Mouse (Mus musculus) liver, adult 2 months (tissue): ENCODE results near the gene Dbr1. TPM values are rescaled to one million over a fixed set of nuclear protein-coding genes. Genes with fewer than 3 reads are reported as not detected.

Source experiments
- DNase-seq: peaks from one replicate; pipeline ENCODE4 v3.0.0-alpha.2; 2011; ENCODE audit warnings: low read depth, low spot score; ENCODE audit errors: extremely low read depth
- H3K27ac ChIP-seq: fragments of 200-500 bp; replicated peaks from 2 replicates; pipeline ENCODE4 v1.5.1; 2012; ENCODE audit warnings: low read depth, mild to moderate bottlenecking, control low read depth, inconsistent platforms, low read length; ENCODE audit not compliant: insufficient read depth
- H3K27me3 ChIP-seq: fragments of 200-500 bp; 2 replicates; pipeline ENCODE4 v1.6.1; 2012; ENCODE audit warnings: mild to moderate bottlenecking, moderate library complexity, low read length, inconsistent platforms; ENCODE audit not compliant: control insufficient read depth, insufficient read depth
- H3K36me3 ChIP-seq: fragments of 200-500 bp; 2 replicates; pipeline ENCODE4 v1.6.1; 2012; ENCODE audit warnings: low read length, inconsistent platforms; ENCODE audit not compliant: control insufficient read depth, insufficient read depth
- H3K4me1 ChIP-seq: fragments of 200-500 bp; 2 replicates; pipeline ENCODE4 v1.6.1; 2011; ENCODE audit warnings: low read length; ENCODE audit not compliant: control insufficient read depth, insufficient read depth
- H3K4me3 ChIP-seq: fragments of 200-500 bp; 2 replicates; pipeline ENCODE4 v1.5.1; 2011; ENCODE audit warnings: low read depth, mild to moderate bottlenecking, control low read depth, low read length, moderate library complexity; ENCODE audit not compliant: insufficient read depth
- H3K79me2 ChIP-seq: fragments of 200-500 bp; 2 replicates; pipeline ENCODE4 v1.6.1; 2012; ENCODE audit warnings: inconsistent platforms, mild to moderate bottlenecking, low read length, moderate library complexity; ENCODE audit not compliant: control insufficient read depth, insufficient read depth
- H3K9ac ChIP-seq: fragments of 200-500 bp; 2 replicates; pipeline ENCODE4 v1.6.1; 2012; ENCODE audit warnings: low read depth, mild to moderate bottlenecking, control low read depth, inconsistent platforms, low read length
- CTCF ChIP-seq: fragments of 200-500 bp; IDR thresholded peaks from 2 replicates; pipeline ENCODE4 v1.5.1; 2011; ENCODE audit warnings: low read depth, low read length, control low read depth
- POLR2A ChIP-seq: fragments of 200-500 bp; IDR thresholded peaks from 2 replicates; pipeline ENCODE4 v1.6.1; 2011; ENCODE audit warnings: low read length, control low read depth; ENCODE audit not compliant: insufficient read depth; ENCODE audit errors: extremely low read depth
- WGBS: fragments of 180-500 bp; shearing (Covaris S2); methylation state at CpG from one replicate; pipeline ENCODE4 v1.1.7; 2018; 5-methylcytosine and 5-hydroxymethylcytosine counted together
- polyA plus RNA-seq: library from polyadenylated mRNA; depleted of rRNA; stranded (reverse); fragments of >200 nt; gene quantifications from 2 replicates; pipeline ENCODE4 v1.2.3, GENCODE M21; 2012; rRNA removed
- total RNA-seq: library from RNA; depleted of rRNA; stranded (reverse); fragments of >200 nt; gene quantifications from 2 replicates; pipeline ENCODE4 v1.2.3, GENCODE M21; 2014; rRNA removed

The Dbr1 gene
- total RNA-seq (6.9 and 11.5 TPM in 2 replicates), polyA plus RNA-seq (5.4 and 7.1 TPM in 2 replicates)

DNA sequence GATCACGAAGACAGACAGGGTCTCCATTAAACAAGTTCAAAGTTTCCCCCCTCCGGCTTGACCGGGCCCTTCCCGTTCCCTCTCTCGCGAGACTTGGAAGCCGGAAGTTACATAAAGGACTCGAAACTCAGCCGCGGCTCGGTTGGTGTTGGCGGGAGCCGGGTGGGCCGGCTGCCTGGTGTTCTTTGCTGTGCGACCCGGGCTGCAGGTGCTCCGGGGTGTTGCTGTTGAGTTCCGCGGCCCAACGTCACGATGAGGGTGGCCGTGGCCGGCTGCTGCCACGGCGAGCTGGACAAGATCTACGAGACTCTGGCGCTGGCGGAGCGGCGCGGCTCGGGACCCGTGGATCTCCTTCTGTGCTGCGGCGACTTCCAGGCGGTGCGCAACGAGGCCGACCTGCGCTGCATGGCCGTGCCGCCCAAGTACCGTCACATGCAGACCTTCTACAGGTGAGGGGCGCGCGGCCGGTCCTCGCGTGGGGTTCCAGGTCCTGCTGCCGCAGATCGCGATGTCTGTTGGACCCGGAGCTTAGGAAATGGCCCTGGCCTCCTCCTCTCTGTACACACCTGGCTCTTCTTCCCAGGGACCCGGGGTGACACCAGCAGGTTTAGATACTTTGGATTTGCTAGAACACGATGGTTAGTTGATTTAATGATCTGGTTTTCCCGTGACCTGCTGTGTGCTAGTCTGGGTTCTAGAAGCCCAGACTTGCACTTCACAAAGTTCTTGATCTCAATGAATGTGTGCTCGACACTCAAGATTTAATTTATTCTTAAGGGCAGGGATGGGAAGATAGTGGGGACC lies at the start of gene Dbr1:
TSS of gene Dbr1 (plus strand) at position 123 of the 804 bp plus-strand sequence.
- Histone ChIP-seq H3K27me3 (no peaks in the 10 kb centered on the region), H3K9ac (peak within 1 kb of the TSS; percentile 100), H3K36me3 (peaks cover 4% of the 10 kb centered on the region), H3K27ac (peak within 1 kb of the TSS; percentile 91), H3K4me3 (peak within 1 kb of the TSS; percentile 90), H3K4me1 (peaks cover 8% of the 10 kb centered on the region), H3K79me2 (peaks cover 12% of the 10 kb centered on the region; the same call in 1 of the 2 replicates)
- TF ChIP-seq CTCF = no peak
- TF ChIP-seq POLR2A = peak; percentile 75
- under 1% methylated on average over 57 of the region's 57 CpGs for WGBS
- DNase-seq = peak; percentile 74

GRCm38 (mm10) chr9:99531865-99532264 lies 43.7 kb upstream of the Dbr1 start:
- peaks cover 26% of the 10 kb centered on the region for H3K36me3 ChIP-seq
- no peaks in the 10 kb centered on the region for H3K27me3 ChIP-seq
- DNase-seq = no peak
- WGBS = 88% methylated on average over 1 of the region's 1 CpGs
- no peak overlapping the region for H3K4me3 ChIP-seq
- H3K27ac ChIP-seq = no peak overlapping the region
- H3K4me1 ChIP-seq = no peaks in the 10 kb centered on the region
- H3K9ac ChIP-seq = no peak overlapping the region
- no peaks in the 10 kb centered on the region for H3K79me2 ChIP-seq
- TF ChIP-seq POLR2A (no peak), CTCF (no peak)

GRCm38 (mm10) chr9:99546259-99546658 lies 29.3 kb upstream of the Dbr1 start:
- Histone ChIP-seq H3K4me3 (no peak overlapping the region), H3K27me3 (no peaks in the 10 kb centered on the region), H3K36me3 (no peaks in the 10 kb centered on the region), H3K27ac (no peak overlapping the region), H3K4me1 (no peaks in the 10 kb centered on the region; the same call in 1 of the 2 replicates), H3K9ac (no peak overlapping the region), H3K79me2 (peaks cover 5% of the 10 kb centered on the region; the same call in 1 of the 2 replicates)
- peak; percentile 17 for DNase-seq
- TF ChIP-seq POLR2A (no peak), CTCF (no peak)
- 97% methylated on average over 1 of the region's 1 CpGs for WGBS

DNA sequence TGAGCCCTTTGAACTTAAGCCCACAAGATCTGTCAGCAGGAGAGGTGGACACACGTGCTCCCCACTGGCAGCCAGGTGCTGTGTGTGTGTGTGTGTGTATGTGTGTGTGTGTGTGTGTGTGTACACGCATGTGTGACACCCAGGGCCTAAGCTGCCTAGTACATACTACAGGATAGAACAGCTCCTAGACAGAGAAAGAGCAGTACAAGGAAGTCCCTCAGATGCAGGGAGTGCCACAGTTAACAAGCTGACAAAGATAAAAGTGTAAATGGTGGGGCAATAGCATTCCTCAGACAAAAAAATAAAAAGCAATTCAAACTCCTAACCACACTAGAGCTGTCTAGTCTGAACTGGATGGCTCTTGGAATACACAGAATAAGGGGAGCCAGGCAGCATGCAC lies 23.5 kb upstream of the Dbr1 start:
- no peak overlapping the region for H3K4me3 ChIP-seq
- H3K27me3 ChIP-seq = no peaks in the 10 kb centered on the region
- no peak for DNase-seq
- TF ChIP-seq CTCF (no peak), POLR2A (no peak)
- H3K9ac ChIP-seq = no peak overlapping the region
- H3K27ac ChIP-seq = no peak overlapping the region
- 85% methylated on average over 2 of the region's 2 CpGs for WGBS
- no peaks in the 10 kb centered on the region for H3K36me3 ChIP-seq
- peaks cover 9% of the 10 kb centered on the region; the same call in 1 of the 2 replicates for H3K79me2 ChIP-seq
- no peaks in the 10 kb centered on the region; the same call in 1 of the 2 replicates for H3K4me1 ChIP-seq

DNA sequence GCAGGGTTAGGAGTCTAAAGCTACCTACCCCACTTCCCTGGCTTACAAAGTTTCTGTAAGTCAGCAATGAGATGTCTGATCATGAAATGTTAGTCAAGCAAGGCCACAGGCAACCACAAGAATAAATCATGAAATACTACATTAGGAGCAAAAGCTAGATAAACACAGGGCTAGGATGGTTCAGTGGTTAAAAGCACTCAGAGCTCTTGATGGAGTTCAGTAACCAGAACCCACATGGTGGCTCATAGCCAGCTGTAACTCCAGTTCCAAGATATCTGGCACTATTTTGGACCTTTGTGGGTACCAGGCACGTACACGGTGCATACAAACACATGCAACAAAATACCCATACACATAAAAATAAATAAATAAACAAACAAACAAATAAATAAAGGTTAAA lies 22.6 kb upstream of the Dbr1 start:
- TF ChIP-seq CTCF = no peak
- no peak for TF ChIP-seq POLR2A
- Histone ChIP-seq H3K79me2 (peaks cover 9% of the 10 kb centered on the region; the same call in 1 of the 2 replicates), H3K27ac (no peak overlapping the region), H3K27me3 (no peaks in the 10 kb centered on the region), H3K4me3 (no peak overlapping the region), H3K9ac (no peak overlapping the region), H3K4me1 (no peaks in the 10 kb centered on the region; the same call in 1 of the 2 replicates), H3K36me3 (no peaks in the 10 kb centered on the region)
- DNase-seq = no peak
- WGBS = 43% methylated on average over 2 of the region's 2 CpGs

GRCm38 (mm10) chr9:99554052-99554451 lies 21.5 kb upstream of the Dbr1 start:
- no peaks in the 10 kb centered on the region for H3K36me3 ChIP-seq
- H3K79me2 ChIP-seq = peaks cover 6% of the 10 kb centered on the region; the same call in 1 of the 2 replicates
- H3K4me3 ChIP-seq = no peak overlapping the region
- no peaks in the 10 kb centered on the region; the same call in 1 of the 2 replicates for H3K4me1 ChIP-seq
- H3K27ac ChIP-seq = no peak overlapping the region
- TF ChIP-seq CTCF = no peak
- TF ChIP-seq POLR2A = no peak
- no peaks in the 10 kb centered on the region for H3K27me3 ChIP-seq
- no peak overlapping the region for H3K9ac ChIP-seq
- no peak for DNase-seq
